In genomic region chr1:126642751-126643150, GRCm38 (mm10) we compare ENCODE assay signal across 23 mouse cellular contexts.
DNase-seq lines count a peak whose midpoint lies in the region; ATAC-seq and TF ChIP-seq lines count a peak whose summit lies in the region.
"Had no signal": no experiment of that assay in that cellular context is flagged by ENCODE, and none has a peak within 500 bp of the region (broad histone marks: within the 10 kb centered on the region; RNA-seq: fewer than 3 reads in every experiment).

No protein-coding gene starts in this region.

- 67% methylated on average over 5 of the region's 5 CpGs for WGBS in midbrain, embryonic 14.5 days
- 73% methylated on average over 5 of the region's 5 CpGs for WGBS in midbrain, embryonic 13.5 days
- 69% methylated on average over 5 of the region's 5 CpGs for WGBS in midbrain, embryonic 15.5 days
- 92% methylated on average over 5 of the region's 5 CpGs for WGBS in midbrain, embryonic 10.5 days
- 57% methylated on average over 5 of the region's 5 CpGs for WGBS in midbrain, embryonic 16.5 days
- WGBS in midbrain, embryonic 11.5 days = 88% methylated on average over 5 of the region's 5 CpGs
- 71% methylated on average over 5 of the region's 5 CpGs for WGBS in kidney, embryonic 16.5 days

- no peak overlapping the region for H3K27ac ChIP-seq in midbrain, embryonic 14.5 days (replicated peaks; ENCODE audit: low read depth, low read length)
- H3K27ac ChIP-seq in midbrain, embryonic 13.5 days = no peak overlapping the region
- H3K27ac ChIP-seq in midbrain, embryonic 15.5 days = no peak overlapping the region
- no peak overlapping the region for H3K27ac ChIP-seq in midbrain, embryonic 10.5 days (replicated peaks)
- H3K27ac ChIP-seq in midbrain, embryonic 16.5 days (ENCODE audit: low read length) = no peak overlapping the region
- no peak overlapping the region for H3K27ac ChIP-seq in midbrain, embryonic 11.5 days (ENCODE audit: low read depth, low read length)
- H3K27ac ChIP-seq in kidney, embryonic 16.5 days (ENCODE audit: low read length) = no peak overlapping the region

- TF ChIP-seq CTCF in brain, embryonic 14.5 days (IDR thresholded peaks at IDR 0.05; ENCODE audit: borderline replicate concordance, extremely low read depth, insufficient read depth, insufficient read length) = no peak

- no peak overlapping the region for H3K4me2 ChIP-seq in midbrain, embryonic 14.5 days (ENCODE audit: low read length)
- H3K4me2 ChIP-seq in midbrain, embryonic 13.5 days (replicated peaks) = no peak overlapping the region
- H3K4me2 ChIP-seq in midbrain, embryonic 15.5 days = no peak overlapping the region
- no peak overlapping the region for H3K4me2 ChIP-seq in midbrain, embryonic 16.5 days (ENCODE audit: low read length)
- no peak overlapping the region for H3K4me2 ChIP-seq in midbrain, embryonic 11.5 days
- no peak overlapping the region for H3K4me2 ChIP-seq in kidney, embryonic 16.5 days (replicated peaks; ENCODE audit: low read depth, low read length)

- DNase-seq in midbrain, embryonic 14.5 days = peak; percentile 49
- DNase-seq in midbrain, embryonic 10.5 days (ENCODE audit: low spot score) = no peak
- no peak for DNase-seq in midbrain, embryonic 11.5 days (ENCODE audit: low spot score, missing footprints)
- peak; percentile 41 for DNase-seq in brain, embryonic 14.5 days (ENCODE audit: low read depth)
- DNase-seq: adrenal gland, adult 2 months; adrenal gland, adult 8-10 months; adrenal gland, postnatal 10 days; adrenal gland, postnatal 14 days; adrenal gland, postnatal 25 days; adrenal gland, postnatal 36 days; B cell, adult 2 months; cerebellum, adult 11 months; cerebellum, adult 11-12 months; cerebellum, adult 18-20 months had no signal

- H3K9ac ChIP-seq in midbrain, embryonic 14.5 days (replicated peaks; ENCODE audit: low read length) = no peak overlapping the region
- no peak overlapping the region for H3K9ac ChIP-seq in midbrain, embryonic 13.5 days (replicated peaks)
- H3K9ac ChIP-seq in midbrain, embryonic 15.5 days = no peak overlapping the region
- H3K9ac ChIP-seq in midbrain, embryonic 16.5 days (ENCODE audit: low read depth, low read length) = no peak overlapping the region
- H3K9ac ChIP-seq in midbrain, embryonic 11.5 days (ENCODE audit: low read length) = no peak overlapping the region
- H3K9ac ChIP-seq in kidney, embryonic 16.5 days (replicated peaks; ENCODE audit: low read length) = no peak overlapping the region

- TF ChIP-seq POLR2A in brain, embryonic 14.5 days (IDR thresholded peaks at IDR 0.05; ENCODE audit: borderline replicate concordance, extremely low read depth, insufficient read depth, insufficient read length, poor library complexity, severe bottlenecking) = no peak

- ATAC-seq in midbrain, embryonic 14.5 days (ENCODE audit: low FRiP score, low TSS enrichment) = no peak
- no peak for ATAC-seq in midbrain, embryonic 13.5 days
- peak; percentile 62 for ATAC-seq in midbrain, embryonic 15.5 days (replicated peaks)
- peak; percentile 62; the same call in 1 of the 2 replicates for ATAC-seq in midbrain, embryonic 16.5 days
- ATAC-seq in midbrain, embryonic 11.5 days (ENCODE audit: low FRiP score) = no peak
- ATAC-seq in kidney, embryonic 16.5 days (ENCODE audit: low FRiP score, low TSS enrichment) = no peak
- ATAC-seq: activated CD4-positive, CD25-positive, alpha-beta regulatory T cell, adult 4 months; CD4-positive, CD25-positive, alpha-beta regulatory T cell, adult 4 months; Patski had no signal

- H3K4me1 ChIP-seq in midbrain, embryonic 14.5 days (ENCODE audit: control insufficient read depth, insufficient read depth, low read length) = no peaks in the 10 kb centered on the region
- no peaks in the 10 kb centered on the region for H3K4me1 ChIP-seq in midbrain, embryonic 13.5 days (replicated peaks)
- H3K4me1 ChIP-seq in midbrain, embryonic 15.5 days = no peaks in the 10 kb centered on the region
- 0 out of 2 replicates have a peak, but pooled peaks cover 2% of the 10 kb centered on the region for H3K4me1 ChIP-seq in midbrain, embryonic 10.5 days
- H3K4me1 ChIP-seq in midbrain, embryonic 16.5 days (ENCODE audit: control insufficient read depth, insufficient read depth, low read length) = no peaks in the 10 kb centered on the region
- no peaks in the 10 kb centered on the region for H3K4me1 ChIP-seq in midbrain, embryonic 11.5 days (ENCODE audit: control insufficient read depth, insufficient read depth, low read length)
- H3K4me1 ChIP-seq in kidney, embryonic 16.5 days (ENCODE audit: insufficient read depth, low read length) = no peaks in the 10 kb centered on the region

- no peaks in the 10 kb centered on the region for H3K27me3 ChIP-seq in midbrain, embryonic 14.5 days (ENCODE audit: control insufficient read depth, insufficient read depth, low read length)
- no peaks in the 10 kb centered on the region for H3K27me3 ChIP-seq in midbrain, embryonic 13.5 days
- no peaks in the 10 kb centered on the region for H3K27me3 ChIP-seq in midbrain, embryonic 15.5 days (replicated peaks)
- no peaks in the 10 kb centered on the region for H3K27me3 ChIP-seq in midbrain, embryonic 10.5 days (ENCODE audit: low read depth, poor library complexity, severe bottlenecking)
- no peaks in the 10 kb centered on the region for H3K27me3 ChIP-seq in midbrain, embryonic 16.5 days (ENCODE audit: control insufficient read depth, insufficient read depth, low read depth, low read length)
- H3K27me3 ChIP-seq in midbrain, embryonic 11.5 days (ENCODE audit: control insufficient read depth, insufficient read depth, low read length) = no peaks in the 10 kb centered on the region
- no peaks in the 10 kb centered on the region for H3K27me3 ChIP-seq in kidney, embryonic 16.5 days (ENCODE audit: insufficient read depth, low read length)
- H3K27me3 ChIP-seq: CH12.LX, Patski had no signal

- no peak overlapping the region for H3K4me3 ChIP-seq in midbrain, embryonic 14.5 days (replicated peaks; ENCODE audit: low read depth, low read length)
- H3K4me3 ChIP-seq in midbrain, embryonic 13.5 days (replicated peaks) = no peak overlapping the region
- H3K4me3 ChIP-seq in midbrain, embryonic 15.5 days = no peak overlapping the region
- no peak overlapping the region for H3K4me3 ChIP-seq in midbrain, embryonic 10.5 days
- H3K4me3 ChIP-seq in midbrain, embryonic 16.5 days (ENCODE audit: low read depth, low read length) = no peak overlapping the region
- H3K4me3 ChIP-seq in midbrain, embryonic 11.5 days (ENCODE audit: low read depth, low read length) = no peak overlapping the region
- H3K4me3 ChIP-seq in kidney, embryonic 16.5 days (ENCODE audit: low read length) = no peak overlapping the region

- H3K9me3 ChIP-seq in midbrain, embryonic 14.5 days (ENCODE audit: control insufficient read depth, low read length) = no peaks in the 10 kb centered on the region
- H3K9me3 ChIP-seq in midbrain, embryonic 13.5 days = no peaks in the 10 kb centered on the region
- no peaks in the 10 kb centered on the region for H3K9me3 ChIP-seq in midbrain, embryonic 15.5 days
- H3K9me3 ChIP-seq in midbrain, embryonic 10.5 days (replicated peaks) = no peaks in the 10 kb centered on the region
- no peaks in the 10 kb centered on the region for H3K9me3 ChIP-seq in midbrain, embryonic 16.5 days (replicated peaks; ENCODE audit: control insufficient read depth, low read length, poor library complexity, severe bottlenecking)
- H3K9me3 ChIP-seq in midbrain, embryonic 11.5 days (ENCODE audit: control insufficient read depth, low read length) = no peaks in the 10 kb centered on the region
- H3K9me3 ChIP-seq in kidney, embryonic 16.5 days (ENCODE audit: low read length) = no peaks in the 10 kb centered on the region

- H3K36me3 ChIP-seq in midbrain, embryonic 14.5 days (ENCODE audit: control insufficient read depth, insufficient read depth, low read length) = no peaks in the 10 kb centered on the region
- no peaks in the 10 kb centered on the region for H3K36me3 ChIP-seq in midbrain, embryonic 13.5 days
- H3K36me3 ChIP-seq in midbrain, embryonic 15.5 days (replicated peaks) = no peaks in the 10 kb centered on the region
- peaks cover 1% of the 10 kb centered on the region; the same call in 1 of the 2 replicates for H3K36me3 ChIP-seq in midbrain, embryonic 10.5 days
- H3K36me3 ChIP-seq in midbrain, embryonic 16.5 days (ENCODE audit: control insufficient read depth, insufficient read depth, low read length) = no peaks in the 10 kb centered on the region
- H3K36me3 ChIP-seq in midbrain, embryonic 11.5 days (ENCODE audit: control insufficient read depth, insufficient read depth, low read length) = no peaks in the 10 kb centered on the region
- H3K36me3 ChIP-seq in kidney, embryonic 16.5 days (ENCODE audit: insufficient read depth, low read length) = no peaks in the 10 kb centered on the region
- H3K36me3 ChIP-seq: G1E had no signal

Comparison
In these comparisons a context has a peak if more than half of its experiments do, and no peak if none do; other contexts are left out.
1. ATAC-seq: peak in midbrain, embryonic 15.5 days (single experiment) and midbrain, embryonic 16.5 days (single experiment); none in midbrain, embryonic 14.5 days (single experiment), midbrain, embryonic 13.5 days (single experiment), midbrain, embryonic 11.5 days (single experiment) and kidney, embryonic 16.5 days (single experiment).
2. DNase-seq: peak in midbrain, embryonic 14.5 days (single experiment) and brain, embryonic 14.5 days (single experiment); none in midbrain, embryonic 10.5 days (single experiment) and midbrain, embryonic 11.5 days (single experiment).